Mouse (Mus musculus): ENCODE measurements around the gene Kif3c. TPM values are rescaled to one million over a fixed set of nuclear protein-coding genes. Genes with fewer than 3 reads are reported as not detected.
A peak's percentile ranks its signal among the peaks of the same experiment; 100 is the strongest.

The Kif3c gene
- polyA plus RNA-seq, 1 experiment from 2014 or later: 54.0 TPM

DNA sequence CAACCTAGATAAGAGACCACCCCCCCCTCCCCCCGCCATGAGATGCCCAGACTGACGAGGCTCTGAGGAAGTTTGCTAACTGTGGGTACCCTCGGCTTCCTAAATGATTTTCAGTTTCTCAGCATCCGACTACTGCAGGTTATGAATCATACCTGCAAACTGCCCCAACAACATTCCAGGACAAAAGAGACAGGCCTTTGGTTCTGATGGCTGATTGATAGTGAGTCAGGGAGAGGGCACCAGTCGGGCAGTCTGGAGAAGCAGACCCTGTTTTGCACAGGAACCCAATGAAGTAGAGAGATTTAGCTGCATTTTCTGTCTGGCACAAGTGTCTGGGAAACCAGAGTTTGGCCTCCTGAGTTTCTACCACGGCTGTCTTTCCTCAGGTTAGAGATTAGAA is 12.7 kb upstream of the Kif3c start:
- H3K36me3 ChIP-seq (replicated peaks): no peaks in the 10 kb centered on the region
- H3K27me3 ChIP-seq: no peaks in the 10 kb centered on the region
- no peaks in the 10 kb centered on the region for H3K4me1 ChIP-seq
- ATAC-seq (ENCODE audit: low FRiP score): no peak
- no peak overlapping the region for H3K27ac ChIP-seq
- no peak overlapping the region for H3K4me2 ChIP-seq
- no peaks in the 10 kb centered on the region for H3K9me3 ChIP-seq
- WGBS: 85% methylated on average over 6 of the region's 6 CpGs
- no peak overlapping the region for H3K9ac ChIP-seq
- no peak overlapping the region for H3K4me3 ChIP-seq (replicated peaks)

DNA sequence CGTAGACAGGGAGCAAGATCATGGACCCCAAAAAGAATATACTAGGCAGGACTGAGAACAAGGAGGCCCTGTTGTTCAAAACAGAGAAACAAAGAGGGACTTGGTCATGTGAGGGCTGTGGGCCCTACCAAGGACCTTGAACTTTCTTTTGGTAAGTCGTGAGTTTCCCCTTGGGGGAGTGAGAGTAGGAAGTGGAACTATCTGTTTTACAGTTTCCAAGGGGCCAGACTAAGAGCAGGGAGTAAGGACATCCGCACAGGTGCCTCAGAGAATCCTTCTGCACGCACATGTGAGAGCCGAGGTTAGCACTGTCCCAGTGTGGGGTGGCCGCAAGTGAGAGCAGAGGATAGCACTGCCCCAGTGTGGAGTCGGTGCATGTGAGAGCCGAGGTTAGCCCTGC is 9.9 kb upstream of the Kif3c start:
- no peak for ATAC-seq (ENCODE audit: low FRiP score)
- 86% methylated on average over 8 of the region's 8 CpGs for WGBS

DNA sequence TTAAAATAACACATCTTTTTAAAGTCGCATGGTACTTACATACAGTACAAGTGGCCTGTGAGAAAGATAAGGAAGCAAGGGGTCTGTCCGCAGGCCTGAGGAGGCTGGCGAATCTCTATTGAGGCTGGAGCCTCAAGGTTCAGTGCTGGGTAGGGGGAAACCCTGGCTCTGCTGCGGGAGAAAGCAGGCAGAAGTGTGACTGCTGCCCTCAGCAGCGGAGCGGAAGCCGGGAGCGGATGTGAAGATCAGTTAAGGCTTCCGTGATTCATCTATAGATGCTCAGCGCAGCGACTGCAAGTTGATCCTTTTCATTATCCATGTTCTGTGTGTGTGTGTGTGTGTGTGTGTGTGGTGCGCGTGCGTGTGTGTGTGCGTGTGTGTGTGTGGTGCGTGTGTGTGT is 8.1 kb upstream of the Kif3c start:
- ATAC-seq (ENCODE audit: low FRiP score): no peak
- WGBS: 79% methylated on average over 16 of the region's 16 CpGs

More for the DNA sequence above, 9.9 kb upstream of the Kif3c start:
- H3K27ac ChIP-seq: no peak overlapping the region
- H3K36me3 ChIP-seq (replicated peaks): no peaks in the 10 kb centered on the region
- no peaks in the 10 kb centered on the region for H3K4me1 ChIP-seq
- no peaks in the 10 kb centered on the region for H3K9me3 ChIP-seq
- H3K4me3 ChIP-seq (replicated peaks): no peak overlapping the region
- H3K9ac ChIP-seq: no peak overlapping the region
- no peak overlapping the region for H3K4me2 ChIP-seq
- no peaks in the 10 kb centered on the region for H3K27me3 ChIP-seq

DNA sequence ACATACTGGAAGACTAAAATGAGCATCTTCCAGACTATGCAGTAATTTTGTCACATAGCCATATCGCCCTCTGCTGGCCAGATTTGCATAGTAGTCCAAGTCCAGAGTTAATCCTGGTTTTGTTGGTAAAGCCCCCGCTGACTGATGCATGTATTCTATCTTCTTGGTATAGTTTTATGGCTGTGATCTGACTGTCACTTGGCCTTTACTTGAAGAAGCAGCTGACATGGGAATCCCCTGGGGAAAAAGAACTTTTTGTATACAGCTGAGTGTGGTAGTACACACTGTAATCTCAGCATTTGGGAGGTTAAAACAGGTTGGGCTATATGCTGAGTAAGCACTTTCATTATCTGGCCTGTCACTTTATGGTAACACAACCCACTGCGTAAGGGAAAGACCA is 5.6 kb upstream of the Kif3c start:
- Histone ChIP-seq H3K4me2 (no peak overlapping the region), H3K27ac (no peak overlapping the region), H3K9me3 (no peaks in the 10 kb centered on the region), H3K4me1 (no peaks in the 10 kb centered on the region), H3K4me3 (replicated peaks) (no peak overlapping the region), H3K9ac (no peak overlapping the region), H3K36me3 (replicated peaks) (no peaks in the 10 kb centered on the region), H3K27me3 (no peaks in the 10 kb centered on the region)
- ATAC-seq (ENCODE audit: low FRiP score): peak; percentile 22; the same call in 1 of the 2 replicates
- 27% methylated on average over 3 of the region's 3 CpGs for WGBS

More for the DNA sequence above, 8.1 kb upstream of the Kif3c start:
- H3K9me3 ChIP-seq: no peaks in the 10 kb centered on the region
- H3K4me3 ChIP-seq (replicated peaks): no peak overlapping the region
- H3K36me3 ChIP-seq (replicated peaks): no peaks in the 10 kb centered on the region
- no peak overlapping the region for H3K27ac ChIP-seq
- H3K27me3 ChIP-seq: no peaks in the 10 kb centered on the region
- no peak overlapping the region for H3K9ac ChIP-seq
- no peak overlapping the region for H3K4me2 ChIP-seq
- H3K4me1 ChIP-seq: no peaks in the 10 kb centered on the region

DNA sequence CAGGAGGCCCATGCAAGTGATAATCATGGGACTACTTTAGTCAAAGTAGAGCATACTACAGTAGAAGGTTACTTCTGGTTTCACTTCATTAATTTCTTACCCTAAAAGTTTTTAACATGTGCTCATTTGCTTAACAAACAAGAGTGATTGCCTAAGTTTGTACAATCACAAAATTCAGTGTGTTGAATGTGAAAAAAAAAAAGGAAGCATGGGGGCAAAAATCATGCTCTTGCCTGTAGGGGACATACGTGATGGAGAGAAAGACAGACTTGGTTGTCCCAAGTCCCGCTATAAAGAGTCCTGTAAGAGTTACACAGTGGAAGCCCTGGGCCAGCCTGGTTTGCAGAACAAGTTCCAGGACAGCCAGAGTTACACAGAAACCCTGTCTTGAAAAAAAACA is 4.9 kb upstream of the Kif3c start:
- Histone ChIP-seq H3K4me1 (no peaks in the 10 kb centered on the region; the same call in 1 of the 2 replicates), H3K4me2 (no peak overlapping the region), H3K9ac (no peak overlapping the region), H3K36me3 (replicated peaks) (no peaks in the 10 kb centered on the region), H3K27me3 (no peaks in the 10 kb centered on the region), H3K27ac (no peak overlapping the region), H3K4me3 (replicated peaks) (no peak overlapping the region), H3K9me3 (no peaks in the 10 kb centered on the region)
- WGBS: 83% methylated on average over 2 of the region's 2 CpGs
- ATAC-seq (ENCODE audit: low FRiP score): no peak

DNA sequence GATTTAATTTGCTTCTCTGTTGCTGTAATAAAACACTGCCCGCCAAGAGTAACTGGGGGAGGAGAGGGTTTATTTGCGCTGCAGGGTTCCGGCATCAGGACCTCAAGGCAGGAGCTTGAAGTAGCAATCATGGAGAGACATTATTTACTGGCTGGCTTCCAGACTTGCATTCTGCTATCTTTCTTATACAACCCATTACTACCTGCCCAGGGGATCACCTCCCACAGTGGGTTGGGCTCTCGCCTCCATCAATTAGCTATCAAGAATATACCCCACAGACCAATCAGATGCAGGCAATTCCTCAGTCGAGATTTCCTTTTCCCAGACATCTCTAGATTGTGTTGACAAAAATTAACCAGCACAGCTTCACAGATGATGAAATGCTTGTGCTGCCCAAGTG is 856 bp upstream of the Kif3c start:
- no peak for ATAC-seq (ENCODE audit: low FRiP score)
- H3K36me3 ChIP-seq (replicated peaks): peaks cover 22% of the 10 kb centered on the region
- no peak overlapping the region for H3K9ac ChIP-seq
- 90% methylated on average over 5 of the region's 5 CpGs for WGBS
- H3K4me1 ChIP-seq: peaks cover 31% of the 10 kb centered on the region
- H3K4me3 ChIP-seq (replicated peaks): no peak overlapping the region
- no peaks in the 10 kb centered on the region; the same call in 1 of the 2 replicates for H3K27me3 ChIP-seq
- H3K9me3 ChIP-seq: peaks cover 11% of the 10 kb centered on the region; the same call in 1 of the 2 replicates
- H3K4me2 ChIP-seq: no peak overlapping the region
- H3K27ac ChIP-seq: peak overlapping the region; percentile 92

DNA sequence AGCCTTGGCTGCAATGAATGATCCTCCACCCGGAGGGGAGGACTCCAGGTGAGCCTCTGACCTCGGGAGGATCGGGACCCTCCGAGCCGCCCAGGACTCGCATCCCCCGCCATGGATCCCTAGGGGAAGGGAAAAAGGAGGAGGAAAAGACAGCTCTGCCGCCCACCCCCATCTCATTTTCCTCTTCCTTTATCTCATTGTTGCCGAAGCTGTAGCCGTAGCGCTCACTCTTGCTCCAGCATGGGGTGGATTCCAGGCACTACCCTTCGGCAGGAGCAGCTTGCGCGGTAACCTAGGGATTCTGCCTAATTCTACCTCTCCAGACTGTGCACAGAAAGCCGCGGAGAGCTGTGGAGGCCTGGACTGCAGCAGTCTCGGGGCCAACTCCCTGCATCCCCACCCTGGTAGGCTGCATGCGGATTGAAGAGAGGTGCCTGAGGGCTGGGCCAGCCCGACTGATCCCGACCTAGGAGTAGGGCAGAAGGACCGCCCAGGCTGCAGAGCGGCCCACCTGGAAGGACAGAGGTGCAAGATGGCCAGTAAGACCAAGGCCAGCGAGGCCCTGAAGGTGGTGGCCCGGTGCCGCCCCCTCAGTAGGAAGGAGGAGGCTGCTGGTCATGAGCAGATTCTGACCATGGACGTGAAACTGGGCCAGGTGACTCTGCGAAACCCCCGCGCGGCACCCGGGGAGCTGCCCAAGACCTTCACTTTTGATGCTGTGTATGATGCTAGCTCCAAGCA is 687 bp downstream of the Kif3c start:
- Histone ChIP-seq H3K4me3 (replicated peaks) (peak overlapping the region; percentile 75), H3K27ac (peak overlapping the region; percentile 92), H3K9me3 (peaks cover 11% of the 10 kb centered on the region; the same call in 1 of the 2 replicates), H3K4me2 (peak overlapping the region; percentile 83), H3K4me1 (peaks cover 45% of the 10 kb centered on the region), H3K27me3 (no peaks in the 10 kb centered on the region; the same call in 1 of the 2 replicates), H3K9ac (peak overlapping the region; percentile 90), H3K36me3 (replicated peaks) (peaks cover 22% of the 10 kb centered on the region)
- WGBS: 3% methylated on average over 30 of the region's 31 CpGs
- ATAC-seq (ENCODE audit: low FRiP score): peak; percentile 57

DNA sequence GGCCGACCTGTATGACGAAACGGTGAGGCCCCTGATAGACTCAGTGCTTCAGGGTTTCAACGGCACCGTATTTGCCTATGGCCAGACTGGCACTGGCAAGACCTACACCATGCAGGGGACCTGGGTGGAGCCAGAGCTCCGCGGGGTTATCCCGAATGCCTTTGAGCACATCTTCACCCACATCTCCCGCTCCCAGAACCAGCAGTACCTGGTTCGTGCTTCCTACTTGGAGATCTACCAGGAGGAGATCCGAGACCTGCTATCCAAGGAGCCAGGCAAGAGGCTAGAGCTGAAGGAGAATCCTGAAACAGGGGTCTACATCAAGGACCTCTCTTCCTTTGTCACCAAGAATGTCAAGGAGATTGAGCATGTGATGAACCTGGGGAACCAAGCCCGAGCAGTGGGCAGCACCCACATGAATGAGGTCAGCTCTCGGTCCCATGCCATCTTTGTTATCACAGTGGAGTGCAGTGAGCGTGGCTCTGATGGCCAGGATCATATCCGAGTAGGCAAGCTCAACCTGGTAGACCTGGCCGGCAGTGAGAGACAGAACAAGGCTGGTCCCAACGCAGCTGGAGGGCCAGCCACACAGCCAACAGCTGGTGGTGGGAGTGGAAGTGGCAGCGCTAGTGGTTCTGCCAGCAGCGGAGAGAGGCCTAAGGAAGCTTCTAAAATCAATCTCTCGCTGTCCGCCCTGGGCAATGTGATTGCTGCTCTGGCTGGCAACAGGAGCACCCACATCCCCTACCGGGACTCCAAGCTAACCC is 1.4 kb downstream of the Kif3c start:
- Histone ChIP-seq H3K27me3 (no peaks in the 10 kb centered on the region; the same call in 1 of the 2 replicates), H3K9ac (peak overlapping the region; percentile 90), H3K36me3 (replicated peaks) (peaks cover 22% of the 10 kb centered on the region), H3K4me1 (peaks cover 53% of the 10 kb centered on the region), H3K27ac (peak overlapping the region; percentile 92; the same call in 1 of the 2 replicates), H3K4me2 (peak overlapping the region; percentile 83), H3K9me3 (peaks cover 11% of the 10 kb centered on the region; the same call in 1 of the 2 replicates), H3K4me3 (replicated peaks) (peak overlapping the region; percentile 75)
- ATAC-seq (ENCODE audit: low FRiP score): peak; percentile 3; the same call in 1 of the 2 replicates
- WGBS: 64% methylated on average over 22 of the region's 22 CpGs

DNA sequence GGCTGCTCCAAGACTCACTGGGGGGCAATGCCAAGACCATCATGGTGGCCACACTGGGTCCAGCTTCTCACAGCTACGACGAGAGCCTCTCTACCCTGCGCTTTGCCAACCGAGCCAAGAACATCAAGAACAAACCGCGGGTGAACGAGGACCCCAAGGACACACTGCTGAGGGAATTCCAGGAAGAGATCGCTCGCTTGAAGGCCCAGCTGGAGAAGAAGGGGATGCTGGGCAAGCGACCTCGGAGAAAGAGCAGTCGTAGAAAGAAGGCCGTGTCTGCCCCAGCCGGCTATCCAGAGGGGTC is 2.0 kb downstream of the Kif3c start:
- Histone ChIP-seq H3K9me3 (peaks cover 11% of the 10 kb centered on the region; the same call in 1 of the 2 replicates), H3K27ac (no peak overlapping the region), H3K4me3 (replicated peaks) (peak overlapping the region; percentile 75; the same call in 1 of the 2 replicates), H3K36me3 (replicated peaks) (peaks cover 22% of the 10 kb centered on the region), H3K9ac (no peak overlapping the region), H3K4me2 (peak overlapping the region; percentile 83), H3K27me3 (no peaks in the 10 kb centered on the region; the same call in 1 of the 2 replicates), H3K4me1 (peaks cover 58% of the 10 kb centered on the region)
- 95% methylated on average over 14 of the region's 14 CpGs for WGBS
- no peak for ATAC-seq (ENCODE audit: low FRiP score)

DNA sequence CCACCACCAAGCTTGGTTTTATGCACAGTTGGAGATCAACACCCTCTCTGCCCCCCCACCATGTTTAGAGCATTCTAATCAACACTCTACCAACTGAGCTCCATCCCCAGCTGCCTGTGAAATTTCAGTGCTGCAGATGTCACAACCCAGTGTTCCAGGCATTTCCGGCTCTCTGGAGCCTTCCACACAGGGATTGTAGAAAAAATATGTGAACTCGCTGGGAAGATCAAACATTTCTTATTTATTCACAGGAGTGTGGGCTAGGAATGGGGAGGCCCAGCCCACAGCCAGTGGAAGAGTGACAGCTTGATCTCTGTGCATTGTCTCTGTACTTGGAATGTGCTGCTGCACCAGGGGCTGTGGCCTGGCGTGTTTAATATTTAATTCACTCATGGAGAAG is 3.8 kb downstream of the Kif3c start:
- Histone ChIP-seq H3K27me3 (no peaks in the 10 kb centered on the region; the same call in 1 of the 2 replicates), H3K36me3 (replicated peaks) (peaks cover 31% of the 10 kb centered on the region), H3K9ac (no peak overlapping the region; the same call in 1 of the 2 replicates), H3K4me2 (peak overlapping the region; percentile 83), H3K4me1 (peaks cover 68% of the 10 kb centered on the region), H3K27ac (peak overlapping the region; percentile 42; the same call in 1 of the 2 replicates), H3K9me3 (peaks cover 11% of the 10 kb centered on the region; the same call in 1 of the 2 replicates), H3K4me3 (replicated peaks) (peak overlapping the region; percentile 26)
- 45% methylated on average over 3 of the region's 3 CpGs for WGBS
- ATAC-seq (ENCODE audit: low FRiP score): no peak

DNA sequence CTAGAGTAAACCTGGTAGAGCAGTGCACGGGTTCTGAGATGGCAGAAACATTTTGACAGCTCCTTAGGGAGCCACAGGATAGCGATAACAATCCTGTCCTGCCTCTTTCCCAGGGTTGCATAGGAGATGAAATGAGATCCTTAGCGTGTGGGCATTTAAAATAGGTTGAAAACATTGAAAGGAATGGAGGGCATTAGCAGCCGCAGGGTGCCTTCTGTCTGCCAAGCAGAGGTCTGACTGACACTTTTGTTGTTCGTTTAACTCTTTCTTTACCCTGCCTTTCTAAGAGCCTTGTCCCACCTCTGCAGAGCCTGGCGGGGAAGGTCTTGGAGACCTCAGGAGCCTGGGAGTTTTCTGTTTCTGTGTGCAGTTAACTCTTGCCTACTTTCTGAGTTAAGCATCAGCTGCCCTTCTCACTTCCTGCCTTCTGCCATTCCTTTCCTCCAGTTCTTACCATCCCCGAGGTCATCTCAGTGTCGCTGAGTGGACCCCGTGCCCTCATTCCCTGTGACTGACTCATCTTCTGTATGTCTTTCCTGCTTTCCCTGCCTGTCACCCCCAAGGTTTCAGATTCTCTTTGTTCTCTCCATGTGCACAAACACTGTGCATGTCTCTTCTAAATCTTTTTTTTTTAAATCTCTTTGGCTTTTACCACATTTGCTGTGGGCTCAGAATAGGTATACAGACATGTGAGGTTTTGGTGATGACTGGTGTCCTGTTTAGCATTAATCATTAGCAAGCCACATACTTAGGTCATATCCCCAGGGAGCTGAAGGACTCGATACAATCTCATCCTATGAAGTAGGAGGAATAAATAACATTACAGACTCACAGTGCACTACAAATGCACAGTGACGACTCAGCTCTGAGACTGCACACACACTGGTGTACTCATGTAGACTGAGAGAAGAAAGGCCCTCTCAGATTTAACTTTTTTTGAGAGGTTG is 6.3 kb downstream of the Kif3c start:
- peaks cover 34% of the 10 kb centered on the region for H3K36me3 ChIP-seq (replicated peaks)
- no peaks in the 10 kb centered on the region; the same call in 1 of the 2 replicates for H3K27me3 ChIP-seq
- peaks cover 63% of the 10 kb centered on the region for H3K4me1 ChIP-seq
- peaks cover 11% of the 10 kb centered on the region; the same call in 1 of the 2 replicates for H3K9me3 ChIP-seq
- H3K4me3 ChIP-seq (replicated peaks): peak overlapping the region; percentile 33
- peak overlapping the region; percentile 65 for H3K27ac ChIP-seq
- ATAC-seq (ENCODE audit: low FRiP score): peak; percentile 15; the same call in 1 of the 2 replicates
- peak overlapping the region; percentile 48 for H3K9ac ChIP-seq
- 7% methylated on average over 11 of the region's 11 CpGs for WGBS
- peak overlapping the region; percentile 83 for H3K4me2 ChIP-seq
